Mouse (Mus musculus) right cerebral cortex, postnatal 25 days (tissue): ENCODE data around the gene Prss2.
"Not testable (repeated sequence)": the region's sequence is repeated elsewhere in the genome, so short reads cannot be mapped to it uniquely, and the experiment has no call there.

Experiments used
- DNase-seq: peaks from one replicate; pipeline ENCODE4 v3.0.0; 2022

The Prss2 gene

DNA sequence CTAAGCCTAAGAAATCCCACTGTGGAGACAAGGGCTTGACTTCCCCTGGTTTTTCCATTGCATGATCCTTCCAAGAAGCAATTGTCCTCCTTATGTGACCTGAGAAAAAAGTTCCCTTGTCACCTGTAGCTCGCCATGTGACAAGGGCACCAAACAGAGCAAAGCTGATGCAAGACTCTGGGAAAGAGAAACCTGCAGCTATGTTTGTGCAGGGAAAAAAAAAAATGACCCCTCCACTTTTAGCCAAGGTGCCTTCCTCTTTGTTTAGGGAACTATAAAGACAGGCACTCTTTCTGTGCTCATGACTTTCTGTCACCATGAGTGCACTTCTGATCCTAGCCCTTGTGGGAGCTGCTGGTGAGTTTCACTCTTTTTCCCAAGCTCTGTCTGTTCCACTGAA, at the start of gene Prss2:
Gene Prss2 (plus strand): TSS at position 301 of the 400 bp plus-strand sequence.
- no peak for DNase-seq

DNA sequence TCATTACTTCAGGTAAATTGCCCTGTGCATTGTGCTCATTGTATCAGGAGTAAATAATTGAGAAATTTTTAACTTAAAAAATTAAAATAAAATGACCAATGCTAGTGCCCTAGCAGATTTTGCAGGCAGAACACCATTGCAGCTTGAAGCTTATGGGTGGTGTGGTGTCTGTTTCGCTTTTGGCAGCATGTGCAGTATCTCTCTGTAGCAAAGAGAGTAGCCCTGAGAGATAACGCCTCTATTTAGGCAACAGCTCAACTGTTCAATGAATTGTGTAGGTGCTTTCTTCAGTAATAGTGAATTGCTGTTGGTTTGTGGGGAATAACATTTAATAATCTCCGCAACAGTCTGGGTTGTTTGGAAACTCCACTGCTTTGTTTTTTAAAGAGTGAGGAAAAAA, 22.2 kb upstream of the Prss2 start:
- DNase-seq: no peak

DNA sequence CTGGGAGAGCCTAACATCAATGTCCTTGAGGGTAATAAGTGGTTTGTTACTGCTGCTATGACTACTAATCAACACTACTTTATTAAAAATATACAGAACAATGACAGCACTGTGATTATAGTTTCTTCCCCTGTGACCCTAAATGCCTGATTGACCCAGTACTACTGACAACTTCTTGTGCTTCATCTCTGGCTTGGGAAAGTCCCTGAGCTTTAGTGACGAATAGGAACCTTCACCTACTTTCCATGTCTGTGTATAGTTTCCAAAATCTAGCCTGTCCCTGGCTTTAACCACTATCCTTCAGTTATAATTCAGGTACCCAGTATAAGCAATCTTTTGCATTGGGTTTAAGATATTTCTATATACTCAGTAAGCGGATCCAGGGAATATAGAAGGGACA, 16.7 kb upstream of the Prss2 start:
- no peak for DNase-seq

DNA sequence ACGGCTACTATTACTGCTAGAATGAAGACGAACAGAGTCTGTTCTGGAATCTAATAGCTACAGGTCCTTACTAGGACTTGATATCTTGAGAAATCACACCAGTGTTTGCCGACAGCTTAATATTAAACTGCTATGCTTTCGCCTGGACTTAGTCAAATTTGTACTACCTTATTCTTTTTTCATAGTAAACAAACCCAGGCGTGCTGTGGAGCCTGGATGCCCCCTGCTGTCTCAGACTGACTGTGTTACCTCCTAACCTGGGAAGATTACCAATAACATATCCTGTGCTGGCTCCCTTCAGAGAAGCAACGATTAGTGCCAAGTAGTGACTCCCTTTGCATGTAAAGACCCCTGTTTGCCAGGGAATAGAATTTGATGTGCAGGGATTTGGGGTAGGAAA, 16.3 kb upstream of the Prss2 start:
- DNase-seq: no peak

DNA sequence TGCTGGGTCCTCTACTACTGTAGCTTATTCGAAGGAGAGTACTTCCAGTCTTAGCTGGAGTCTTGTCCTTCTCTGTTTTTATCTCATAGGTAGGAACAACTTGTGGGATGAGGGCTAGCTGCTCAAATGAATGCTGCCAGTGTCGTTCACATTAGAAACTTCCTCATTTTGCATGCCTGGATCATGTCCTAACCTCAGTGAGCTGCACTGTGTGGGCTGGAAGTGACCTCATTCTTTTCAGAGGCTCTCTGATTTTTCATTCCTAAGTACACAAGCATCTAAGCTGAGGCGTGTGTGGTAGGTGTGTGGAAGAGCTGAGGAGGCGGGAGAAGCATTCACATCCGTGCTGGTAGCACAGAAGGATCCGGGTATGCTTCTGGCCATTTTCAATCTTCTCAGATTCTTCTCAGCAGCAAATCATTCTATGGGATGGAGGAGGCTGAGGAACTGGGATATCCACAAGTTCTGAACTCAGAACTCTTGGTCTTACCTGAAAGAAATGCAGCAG, 3.5 kb upstream of the Prss2 start:
- no peak for DNase-seq

DNA sequence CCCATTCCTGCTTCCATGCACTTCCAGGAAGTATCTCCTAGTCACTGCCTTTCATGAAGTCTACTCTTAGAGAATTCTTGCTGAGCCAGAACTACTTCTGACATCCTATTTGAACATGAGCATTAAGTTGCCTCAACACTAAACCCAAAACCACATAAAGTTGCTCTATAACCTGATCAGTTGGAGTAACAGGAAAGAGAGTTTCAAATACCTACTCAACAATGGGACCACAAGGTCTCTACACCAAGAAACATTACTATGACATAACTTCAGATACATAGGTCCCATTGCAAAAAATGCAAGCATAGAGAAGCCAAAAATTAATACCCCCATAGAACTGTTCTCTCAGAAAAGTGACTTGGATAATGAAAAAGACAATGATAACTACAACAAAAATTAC, 4.9 kb downstream of the Prss2 start:
- DNase-seq: no peak

DNA sequence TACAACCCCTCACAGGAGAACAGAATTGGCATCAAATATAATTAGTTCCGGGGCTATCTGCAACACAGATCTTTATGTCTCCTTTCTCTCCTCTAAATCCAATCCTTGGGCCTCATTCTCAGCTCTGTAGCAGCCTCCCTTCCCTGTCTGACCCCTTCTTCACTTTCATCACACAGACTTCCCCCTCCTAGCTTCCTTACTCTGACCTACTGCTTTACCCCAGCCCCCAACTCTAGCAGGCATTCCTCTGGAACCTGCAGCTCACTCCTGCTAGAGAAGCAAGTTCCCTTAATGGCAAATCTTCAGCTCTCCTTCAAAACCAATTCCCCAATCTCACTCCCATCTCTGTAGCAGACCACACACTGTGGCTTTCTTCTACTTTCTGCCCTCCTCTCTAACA, 5.8 kb downstream of the Prss2 start:
- DNase-seq: no peak

DNA sequence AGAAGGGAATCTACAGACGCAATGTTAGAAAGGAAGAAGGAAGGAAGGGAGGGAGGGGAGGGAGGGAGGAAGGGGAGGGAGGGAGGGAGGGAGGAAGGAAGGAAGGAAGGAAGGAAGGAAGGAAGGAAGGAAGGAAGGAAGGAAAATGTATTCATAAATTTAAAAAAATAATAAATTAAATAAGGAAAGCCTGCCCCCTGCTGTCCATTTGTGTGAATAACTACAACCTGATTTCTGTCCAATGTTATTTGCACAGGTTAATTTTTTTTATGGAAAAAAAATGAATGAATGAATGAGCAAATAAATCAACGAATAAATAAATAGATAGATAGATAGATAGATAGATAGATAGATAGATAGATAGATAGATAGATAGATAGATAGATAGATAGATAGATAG, 8.4 kb downstream of the Prss2 start:
- not testable (repeated sequence) for DNase-seq

DNA sequence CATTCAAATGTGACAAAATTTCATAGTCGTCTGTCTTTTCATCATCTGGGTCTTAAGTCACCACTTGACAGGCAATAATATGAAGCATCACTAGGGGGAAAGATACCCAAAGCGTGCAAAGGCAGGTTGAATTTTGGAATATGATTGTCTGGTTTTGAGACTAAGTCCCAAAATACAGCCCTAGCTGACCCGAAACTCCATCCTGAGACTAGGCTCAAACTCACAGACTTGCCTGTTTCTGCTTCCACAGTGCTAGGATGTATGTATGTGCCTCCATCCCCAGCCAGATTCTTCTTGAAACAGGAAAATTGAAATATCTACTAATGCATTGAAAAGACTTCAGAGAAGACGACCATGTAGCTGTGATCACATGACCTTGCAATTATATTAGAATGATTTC, 10.6 kb downstream of the Prss2 start:
- no peak for DNase-seq

DNA sequence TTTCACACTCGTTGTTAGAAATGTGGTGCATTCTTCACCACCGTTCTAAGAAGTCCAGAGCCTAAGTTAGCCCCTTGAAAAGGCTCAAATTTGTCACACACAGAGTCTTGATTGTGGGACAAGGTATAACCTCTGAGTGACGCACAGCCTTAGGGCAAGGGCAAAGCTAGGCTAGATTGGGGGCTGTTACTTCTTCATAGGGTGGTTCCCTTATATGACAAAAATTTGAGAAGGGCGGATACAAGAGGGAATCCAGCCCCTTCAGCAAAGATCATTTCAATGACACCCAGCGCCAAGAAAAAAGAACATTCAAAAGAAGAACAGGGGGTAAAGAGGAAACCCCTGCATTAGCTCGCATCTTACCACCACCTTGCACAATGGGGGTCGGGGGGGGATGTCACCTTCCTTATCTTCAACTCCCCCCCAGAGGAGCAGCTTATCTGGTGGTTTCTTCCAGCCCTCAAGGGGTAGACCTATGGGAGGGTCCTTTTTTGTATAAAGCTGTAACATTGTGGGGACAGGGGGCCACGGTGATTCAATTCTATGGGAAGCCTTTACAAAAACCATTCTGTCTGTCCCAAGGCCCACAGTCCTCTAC, 11.2 kb downstream of the Prss2 start:
- no peak for DNase-seq

DNA sequence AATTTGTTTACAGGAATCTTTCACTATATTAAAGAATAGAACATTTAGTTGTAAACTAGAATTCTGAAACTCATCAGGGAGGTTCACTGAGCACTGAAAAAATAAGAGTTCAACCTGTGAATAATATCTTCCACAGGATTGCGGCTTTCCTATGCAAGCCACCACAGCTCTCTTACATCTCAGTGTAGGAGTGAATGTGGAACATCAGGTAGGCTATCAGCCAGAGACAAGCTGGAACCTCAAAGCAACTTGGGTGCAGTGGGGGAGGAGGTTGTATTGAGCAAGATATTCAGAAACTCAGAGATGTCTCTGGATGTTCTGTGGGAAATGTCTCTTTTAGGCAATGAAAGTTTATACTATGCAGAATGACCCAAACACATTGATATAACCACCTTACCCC, 15.8 kb downstream of the Prss2 start:
- DNase-seq: no peak

DNA sequence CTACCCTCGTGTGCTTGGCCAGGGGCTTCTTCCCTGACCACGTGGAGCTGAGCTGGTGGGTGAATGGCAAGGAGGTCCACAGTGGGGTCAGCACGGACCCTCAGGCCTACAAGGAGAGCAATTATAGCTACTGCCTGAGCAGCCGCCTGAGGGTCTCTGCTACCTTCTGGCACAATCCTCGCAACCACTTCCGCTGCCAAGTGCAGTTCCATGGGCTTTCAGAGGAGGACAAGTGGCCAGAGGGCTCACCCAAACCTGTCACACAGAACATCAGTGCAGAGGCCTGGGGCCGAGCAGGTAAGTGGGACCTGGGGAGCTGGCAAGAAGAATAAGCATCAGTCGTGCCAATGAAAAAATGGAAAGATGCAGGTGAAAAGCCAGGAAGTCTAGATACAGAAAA, 16.7 kb downstream of the Prss2 start:
- DNase-seq: not testable (repeated sequence)

DNA sequence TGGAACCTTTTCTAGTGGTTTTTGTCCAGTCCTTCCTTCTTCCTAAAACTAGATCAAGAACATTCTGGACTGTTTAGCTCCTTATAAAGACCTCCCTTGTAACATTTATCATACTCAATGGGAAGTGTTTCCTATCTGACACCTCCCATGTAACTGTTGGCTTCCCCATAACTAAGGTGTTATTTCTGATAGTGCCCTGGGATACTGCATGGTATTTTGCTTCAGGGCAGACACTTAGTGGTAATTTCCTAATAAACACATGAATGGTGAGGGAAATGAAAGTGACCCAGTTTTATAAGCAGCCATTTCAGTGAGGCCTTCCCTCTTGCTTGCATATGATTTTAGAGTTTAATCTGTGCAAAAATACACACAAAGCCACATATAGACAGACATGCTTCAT, 19.2 kb downstream of the Prss2 start:
- DNase-seq: no peak

DNA sequence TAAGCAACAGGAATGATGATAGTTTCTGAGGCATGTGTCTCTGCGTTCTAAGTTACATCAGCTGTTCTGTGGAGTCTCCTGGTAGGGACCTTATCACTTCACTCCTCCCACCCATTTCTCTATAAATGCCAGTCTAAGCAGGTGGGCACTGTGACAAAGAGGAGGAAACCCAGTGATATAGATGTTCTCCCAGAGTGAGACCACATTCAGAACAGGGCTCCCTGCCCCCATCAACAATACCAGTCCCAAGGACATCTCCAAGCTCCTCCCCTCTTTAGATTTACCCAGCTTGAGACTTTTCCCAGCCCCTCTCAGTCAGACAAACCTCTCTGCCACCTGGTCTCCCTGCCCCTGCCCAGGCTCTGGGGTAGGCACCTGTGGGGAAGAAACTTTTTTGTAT, 20.2 kb downstream of the Prss2 start:
- DNase-seq: no peak

DNA sequence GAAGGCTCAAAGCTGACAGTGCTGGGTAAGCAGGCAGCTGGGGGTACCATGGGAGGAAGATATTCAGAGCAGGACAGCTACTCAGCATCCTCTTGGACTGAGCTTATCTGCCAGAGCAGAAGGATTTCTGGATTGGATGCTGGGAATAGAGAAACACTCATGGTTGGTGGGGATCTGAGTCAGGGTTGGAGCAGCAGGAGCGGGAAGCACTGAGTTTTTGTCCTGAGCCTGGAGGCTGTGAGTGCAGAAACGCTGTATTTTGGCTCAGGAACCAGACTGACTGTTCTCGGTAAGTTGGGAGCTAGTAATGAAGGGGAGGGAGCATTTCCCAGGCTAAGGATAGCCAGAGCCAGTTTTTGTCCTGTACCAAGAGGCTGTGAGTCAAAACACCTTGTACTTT, 21.4 kb downstream of the Prss2 start:
- no peak for DNase-seq

DNA sequence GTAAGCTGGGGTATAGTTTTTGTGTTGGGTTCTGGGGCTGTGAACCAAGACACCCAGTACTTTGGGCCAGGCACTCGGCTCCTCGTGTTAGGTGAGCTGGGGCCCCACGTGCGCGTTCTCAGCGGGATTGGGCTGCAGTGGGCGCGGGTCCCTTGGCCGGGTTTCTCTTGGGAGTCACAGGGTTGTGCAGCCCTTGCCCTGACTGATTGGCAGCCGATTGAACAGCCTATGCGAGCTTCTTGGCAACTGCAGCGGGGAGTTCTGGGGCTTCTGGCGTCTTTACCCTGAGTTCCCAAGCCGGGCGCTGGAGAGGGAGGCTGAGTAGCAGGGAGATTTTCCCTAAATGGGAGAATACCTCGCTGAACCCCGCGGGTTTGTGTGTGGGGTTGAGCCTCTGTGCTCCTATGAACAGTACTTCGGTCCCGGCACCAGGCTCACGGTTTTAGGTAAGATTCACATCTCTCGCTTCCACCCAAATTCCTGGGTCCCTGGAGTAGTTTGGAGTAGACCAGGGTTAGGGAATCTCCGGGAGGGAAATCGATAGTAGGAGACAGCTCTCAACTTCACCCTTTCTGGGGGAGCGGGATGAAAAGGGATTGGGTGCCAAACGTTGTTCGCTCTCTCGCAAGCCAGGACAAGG, 21.9 kb downstream of the Prss2 start:
- DNase-seq: peak; percentile 18

DNA sequence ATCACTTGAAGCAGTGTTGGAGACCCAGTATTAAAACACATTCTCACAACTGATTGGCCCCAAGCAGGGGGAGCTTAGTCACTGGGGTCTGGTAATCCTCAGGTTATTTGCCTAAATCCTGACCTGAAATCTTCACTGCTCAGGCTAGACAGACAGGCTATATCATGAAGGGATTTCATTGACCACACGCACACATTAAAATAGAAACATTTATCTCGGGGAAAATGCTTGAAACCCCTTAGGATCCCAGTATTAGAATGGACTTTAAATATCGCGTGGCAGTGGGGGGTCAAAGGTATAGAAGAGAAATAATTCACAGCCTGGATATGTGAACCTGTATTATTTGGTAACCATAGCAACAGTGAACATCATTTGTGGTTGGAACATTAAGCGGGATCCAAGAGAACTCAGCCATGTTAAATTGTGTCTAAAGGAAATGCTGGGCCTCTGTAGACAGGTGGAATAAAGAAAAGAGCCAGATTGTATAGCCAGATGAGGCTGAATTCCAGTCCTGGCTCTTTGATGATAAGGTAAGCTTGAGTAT, 22.9 kb downstream of the Prss2 start:
- DNase-seq: no peak

DNA sequence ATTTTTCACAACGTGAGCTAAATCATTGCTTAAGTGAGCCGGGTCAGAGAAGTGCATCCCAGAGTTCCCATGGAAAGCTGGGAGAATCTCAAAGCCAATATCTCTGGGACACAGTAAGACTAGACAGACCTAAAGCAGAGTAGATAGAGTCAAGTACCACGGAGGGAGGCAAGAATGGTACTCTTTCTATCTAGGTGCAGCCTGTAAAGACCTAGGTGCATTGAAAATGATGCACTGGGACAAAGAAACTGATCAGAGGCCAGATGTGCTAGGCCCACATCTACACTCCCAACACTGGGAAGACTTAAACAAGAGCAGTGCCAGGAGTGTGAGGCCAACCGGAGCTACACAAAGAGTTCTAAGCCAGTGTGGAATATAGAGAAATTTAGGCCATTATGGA, 23.7 kb downstream of the Prss2 start:
- no peak for DNase-seq

DNA sequence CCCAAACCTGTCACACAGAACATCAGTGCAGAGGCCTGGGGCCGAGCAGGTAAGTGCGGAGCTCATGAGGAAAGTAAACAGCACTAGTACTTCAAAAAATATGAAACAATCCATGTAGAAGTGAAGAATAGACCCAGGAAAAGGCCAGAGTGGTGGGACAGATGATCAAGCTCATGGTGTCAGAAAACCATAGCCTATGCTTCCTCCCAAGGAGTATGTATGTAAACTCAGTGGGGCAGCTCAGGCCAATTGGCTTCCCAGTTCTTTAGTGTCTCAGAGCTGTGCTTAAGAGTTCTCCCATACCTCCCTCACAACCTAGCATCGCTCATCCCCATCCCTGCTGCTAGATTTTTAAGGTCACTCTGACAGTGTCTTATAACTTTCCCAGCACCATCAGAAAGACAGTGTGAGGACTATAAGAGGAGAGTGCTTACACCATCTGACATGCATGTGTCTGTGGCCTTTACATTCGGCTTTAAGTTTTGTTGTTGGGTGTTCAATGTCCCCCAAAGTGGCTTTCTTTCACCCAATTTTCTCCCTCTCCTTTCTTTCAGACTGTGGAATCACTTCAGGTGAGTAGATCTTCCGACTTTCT, 25.6 kb downstream of the Prss2 start:
- DNase-seq: no peak

DNA sequence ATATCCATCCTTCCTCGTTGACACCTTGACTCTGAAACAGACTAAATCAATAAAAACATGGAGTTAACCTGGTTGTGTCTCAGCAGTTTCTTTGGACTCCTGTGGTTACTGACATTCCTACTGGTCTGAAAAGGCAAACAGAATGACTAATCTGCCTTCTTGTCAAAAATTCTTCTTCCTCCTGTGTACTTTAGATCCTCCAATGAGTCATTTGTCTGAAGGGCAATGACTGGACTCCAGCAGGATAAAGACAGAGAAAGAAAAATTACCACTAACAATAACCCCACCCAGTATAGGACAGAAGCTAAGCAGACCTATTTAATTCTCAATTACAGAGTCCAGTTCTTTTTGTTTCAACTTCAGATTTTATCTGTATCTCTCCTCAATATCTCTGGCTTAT, 26.7 kb downstream of the Prss2 start:
- DNase-seq: no peak

DNA sequence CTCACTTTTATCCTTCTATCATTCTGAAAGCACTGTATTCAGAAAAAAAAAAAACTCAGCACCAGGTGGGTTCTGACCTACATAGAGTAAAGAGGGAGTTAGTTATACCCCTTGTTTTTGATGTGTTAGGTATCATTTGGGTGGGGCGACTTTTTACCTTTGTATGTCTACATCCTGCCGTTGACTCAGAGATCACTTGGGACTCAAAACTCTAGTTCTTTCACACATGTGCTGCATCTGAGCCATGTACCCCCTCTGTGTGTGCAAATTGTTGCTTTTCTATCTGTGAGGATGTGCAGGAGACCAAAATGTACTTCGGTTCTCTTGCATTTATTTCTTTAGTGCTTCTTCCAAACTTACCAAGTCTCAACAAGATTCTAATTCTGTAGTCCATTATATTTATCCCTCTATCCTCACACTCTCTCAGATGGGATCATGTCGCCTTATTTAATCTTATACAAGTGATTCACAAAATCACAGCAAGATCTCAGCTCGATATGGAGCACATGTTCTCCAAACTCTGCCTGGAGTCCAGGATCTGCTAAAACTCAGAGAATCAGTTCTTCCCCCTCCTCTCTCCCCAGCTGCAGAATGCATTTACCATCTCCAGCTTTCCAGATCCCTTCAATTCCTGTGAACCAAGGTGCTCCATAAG, 31.9 kb downstream of the Prss2 start:
- DNase-seq: no peak

DNA sequence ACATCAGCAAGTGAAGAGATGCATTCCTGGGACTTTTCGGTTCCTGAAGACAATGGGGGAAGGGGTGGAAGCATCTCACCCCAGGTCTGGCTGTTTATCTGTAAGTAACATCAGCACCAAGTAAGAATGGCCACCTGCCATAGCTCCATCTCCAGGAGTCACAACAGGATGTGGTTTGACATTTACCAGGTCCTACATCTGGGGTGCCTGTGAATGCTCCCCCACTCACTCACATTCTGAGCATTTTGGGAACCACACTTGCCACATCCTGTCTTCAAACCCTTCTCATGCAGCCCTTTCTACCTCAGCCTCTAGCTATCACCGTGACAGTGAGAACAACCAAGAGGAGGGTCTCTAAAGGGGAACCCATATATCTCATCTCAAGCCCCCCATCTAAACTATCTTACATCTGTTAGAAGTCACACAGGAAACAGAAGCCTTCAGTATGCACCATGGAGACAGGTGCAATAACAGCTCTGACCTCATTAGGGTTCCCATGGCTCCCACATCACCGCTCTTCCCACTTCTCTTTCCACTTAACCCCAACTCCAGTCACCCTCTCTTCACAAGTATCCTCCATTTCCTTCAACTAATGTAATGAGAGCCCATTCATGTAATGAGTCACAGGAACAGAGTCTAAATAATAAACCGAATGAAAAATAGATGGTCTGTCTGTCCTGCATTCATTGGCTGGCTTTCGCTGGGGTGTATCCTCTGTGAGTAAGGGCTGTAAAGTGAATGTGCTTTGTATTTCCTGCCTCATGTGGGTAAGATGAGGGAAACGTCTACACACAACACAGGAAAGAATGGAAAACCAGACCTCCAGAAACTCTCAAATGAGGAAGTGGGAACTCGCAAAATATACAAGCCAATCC, 32.9 kb downstream of the Prss2 start:
- DNase-seq: no peak

DNA sequence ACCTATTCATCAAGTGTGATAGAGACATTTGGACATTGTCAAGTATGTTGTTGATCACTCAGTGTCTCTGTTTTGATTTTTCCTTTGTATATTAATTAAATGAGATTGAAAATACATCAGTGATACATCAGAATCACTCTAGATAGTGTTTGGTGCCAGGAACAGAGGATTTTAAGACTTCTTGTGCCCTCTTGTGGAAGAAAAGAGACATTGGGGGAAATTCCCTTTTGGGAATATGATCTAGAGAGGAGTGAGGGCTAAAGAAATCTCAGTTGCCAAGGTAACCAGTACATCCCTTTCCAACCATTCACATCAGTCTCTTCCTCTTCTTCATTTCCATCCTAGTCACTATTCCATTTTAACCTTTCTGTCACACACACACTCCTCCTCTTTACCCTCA, 34.8 kb downstream of the Prss2 start:
- DNase-seq: no peak
